Mouse (Mus musculus) layer of hippocampus, adult 18-20 months (tissue): ENCODE results near the gene Sh3d21. TPM values are rescaled to one million over a fixed set of nuclear protein-coding genes. Genes with fewer than 3 reads are reported as not detected.
"Not testable (repeated sequence)": the region's sequence is repeated elsewhere in the genome, so short reads cannot be mapped to it uniquely, and the experiment has no call there.

ENCODE experiments used
- DNase-seq, 2 experiments: peaks; one replicate each; pipeline ENCODE4 v3.0.0; 2022; ENCODE audit warnings: low spot score in 2 of 2
- long read RNA-seq: library from polyadenylated mRNA; stranded (forward); transcript quantifications from one replicate; pipeline ENCODE4 v2.0.0, GENCODE M21; 2021
- total RNA-seq, 2 experiments: library from RNA; stranded (reverse); gene quantifications; 2 replicates each; pipeline ENCODE4 v1.2.3; 2021

The Sh3d21 gene
- total RNA-seq = under 1 TPM; 0.57 to 0.58 TPM
- long read RNA-seq, partial matches to known transcripts = 1 of 1 reads
- long read RNA-seq, other reads (novel, unspliced or antisense) = 0 of 1 reads

DNA sequence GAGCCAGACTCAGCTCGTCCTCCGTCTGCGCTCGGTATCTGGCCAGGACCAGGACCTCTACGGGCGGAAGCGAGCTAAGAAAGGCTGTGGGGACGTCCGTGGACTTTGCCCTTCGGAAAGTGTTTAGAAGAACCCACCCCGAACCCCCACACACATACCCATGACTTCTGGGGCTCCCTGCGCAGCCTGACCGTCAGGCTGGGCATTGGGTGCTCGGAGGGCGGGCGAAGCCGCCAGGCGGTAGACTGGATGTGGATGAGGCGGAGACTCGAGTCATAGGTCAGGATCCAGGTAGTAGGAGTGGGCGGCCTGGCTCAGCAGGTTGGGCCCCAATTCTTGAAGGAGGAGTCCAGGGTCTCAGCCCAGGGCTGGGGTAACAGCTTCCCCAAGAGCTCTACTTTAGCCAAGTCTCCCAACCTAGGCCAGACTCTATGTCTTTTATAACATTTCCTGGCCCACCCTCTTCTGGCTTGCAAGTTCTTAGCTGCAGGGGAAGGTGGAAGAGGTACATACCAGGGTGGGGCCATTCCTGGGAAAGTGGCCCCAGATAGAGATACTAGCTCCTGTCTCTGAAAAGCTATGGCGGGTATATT is at the start of gene Sh3d21:
Gene Sh3d21, minus strand, starts transcription at position 425 of the 593 bp plus-strand sequence.
- DNase-seq = no peak

DNA sequence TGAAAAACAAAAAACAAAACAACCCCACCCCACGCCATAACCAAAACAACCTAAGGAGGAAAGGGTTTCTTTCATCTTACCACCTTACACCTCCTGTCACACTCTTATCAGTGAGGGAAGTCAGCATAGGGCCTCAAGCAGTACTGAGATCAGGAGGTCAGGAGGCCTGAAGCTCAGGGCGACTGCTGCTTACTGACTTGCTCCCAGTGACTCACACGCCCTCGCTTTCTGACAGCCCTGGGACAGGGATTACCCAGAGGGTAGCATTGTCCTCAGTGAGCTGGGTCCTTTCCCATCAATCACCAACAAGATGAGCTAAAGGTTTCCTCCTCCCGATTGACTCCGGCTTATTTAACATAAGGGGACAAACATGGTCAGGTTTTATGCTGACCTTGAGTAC is 43.8 kb upstream of the Sh3d21 start:
- DNase-seq = no peak

DNA sequence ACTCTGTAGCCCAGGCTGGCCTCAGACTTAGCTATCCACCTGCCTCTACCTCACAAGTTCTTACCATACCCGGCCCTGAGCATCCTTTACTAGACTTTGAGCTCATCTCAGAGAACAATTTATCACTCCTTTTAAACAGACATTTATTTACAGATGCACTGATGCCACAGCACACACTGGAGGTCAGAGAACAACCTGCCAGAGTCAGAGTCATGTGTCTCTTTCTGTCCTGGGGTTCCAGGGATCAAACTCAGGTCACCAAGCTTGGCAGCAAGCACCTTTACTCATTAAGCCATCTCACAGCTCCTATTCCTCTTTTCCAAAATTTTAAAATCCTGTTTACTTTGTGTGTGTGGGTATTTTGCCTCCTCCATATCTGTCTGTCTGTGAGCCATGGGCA is 42.1 kb upstream of the Sh3d21 start:
- no peak for DNase-seq

DNA sequence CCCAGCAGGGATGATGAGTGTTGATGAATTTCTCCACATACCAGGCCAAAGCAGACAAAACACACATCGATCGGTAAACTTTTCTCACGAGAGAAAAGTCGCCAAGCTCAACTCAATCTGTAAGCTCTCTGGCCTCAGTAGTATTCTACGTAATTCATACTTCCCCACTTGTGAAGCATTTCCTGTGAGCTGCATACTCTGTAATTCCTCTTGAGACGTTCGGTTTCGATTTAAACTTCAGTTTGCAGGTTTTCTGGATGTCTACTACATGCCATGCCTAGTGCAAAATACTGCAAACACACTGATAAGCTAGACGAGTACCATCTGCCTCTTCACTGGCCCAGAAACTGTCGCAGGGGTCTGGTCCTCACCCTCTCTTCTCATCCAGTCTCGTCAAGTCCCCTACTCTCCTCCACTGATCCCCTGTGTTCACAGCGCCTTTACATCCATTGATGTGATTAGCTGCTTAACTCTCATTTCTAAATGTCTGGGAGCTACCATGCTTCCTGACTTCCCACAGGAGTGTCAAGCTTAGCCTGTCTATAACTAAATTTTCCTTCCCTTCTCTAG is 41.5 kb upstream of the Sh3d21 start:
- DNase-seq = no peak

- no peak for DNase-seq
Observed at GRCm38 (mm10) chr4:126204016-126204415, 40.7 kb upstream of the Sh3d21 start.

- DNase-seq = no peak
Observed at GRCm38 (mm10) chr4:126203336-126203895, 40.1 kb upstream of the Sh3d21 start.

- DNase-seq = peak; percentile 98 to 99
Observed at GRCm38 (mm10) chr4:126202303-126203181, 39.3 kb upstream of the Sh3d21 start, which contains the start of gene Thrap3. Thrap3 (minus strand) TSS chr4:126202760.

GRCm38 (mm10) chr4:126201514-126202302 is 38.4 kb upstream of the Sh3d21 start:
- DNase-seq = peak in 1 of 2 experiments; percentile 22

GRCm38 (mm10) chr4:126200656-126201055 is 37.4 kb upstream of the Sh3d21 start:
- no peak for DNase-seq

- DNase-seq = no peak
Observed at GRCm38 (mm10) chr4:126200036-126200435, 36.7 kb upstream of the Sh3d21 start.

- DNase-seq = no peak
Observed at GRCm38 (mm10) chr4:126199556-126199955, 36.3 kb upstream of the Sh3d21 start.

DNA sequence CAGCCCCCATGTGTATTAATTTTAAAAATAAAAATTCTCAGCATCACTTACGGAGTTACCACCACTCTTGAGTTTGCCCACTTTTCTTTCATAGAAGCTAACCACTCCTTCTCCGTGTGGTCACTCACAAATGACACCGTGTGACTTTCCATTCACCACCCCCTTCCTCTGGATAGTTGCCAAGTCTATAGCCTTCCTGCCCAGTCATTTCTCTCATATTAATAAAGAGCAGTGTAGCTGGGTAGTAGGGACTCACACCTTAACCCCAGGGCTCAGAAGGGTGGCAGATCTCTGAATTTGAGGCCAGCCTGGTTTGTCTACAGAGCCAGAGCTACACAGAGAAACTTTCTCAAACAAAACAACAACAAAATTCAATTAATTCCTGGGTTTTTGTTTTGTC is 34.2 kb upstream of the Sh3d21 start:
- DNase-seq = no peak

- DNase-seq = no peak
Observed at GRCm38 (mm10) chr4:126194916-126195315, 31.6 kb upstream of the Sh3d21 start.

GRCm38 (mm10) chr4:126194216-126194615 is 30.9 kb upstream of the Sh3d21 start:
- DNase-seq = no peak

GRCm38 (mm10) chr4:126190636-126191035 is 27.3 kb upstream of the Sh3d21 start:
- DNase-seq = no peak

GRCm38 (mm10) chr4:126187096-126187495 is 23.8 kb upstream of the Sh3d21 start:
- no peak for DNase-seq

DNA sequence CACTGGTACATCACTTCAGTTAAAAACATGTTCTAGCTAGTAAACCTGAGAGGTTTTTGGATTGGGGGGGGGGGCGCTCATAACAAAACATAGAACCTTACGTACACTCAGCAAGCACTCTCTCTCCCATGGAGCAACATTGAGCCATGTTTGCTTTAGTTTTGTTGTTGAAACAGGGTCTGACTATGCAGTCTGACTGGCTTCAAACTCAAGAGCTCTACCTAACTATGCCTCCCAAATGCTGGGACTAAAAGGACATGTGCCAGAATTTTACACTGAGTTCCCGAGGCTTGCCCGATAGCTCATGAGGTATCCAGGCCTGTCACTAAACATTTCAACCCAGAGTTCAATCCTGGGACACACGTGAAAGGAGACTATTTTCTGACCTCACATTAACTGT is 19.7 kb upstream of the Sh3d21 start:
- no peak for DNase-seq

DNA sequence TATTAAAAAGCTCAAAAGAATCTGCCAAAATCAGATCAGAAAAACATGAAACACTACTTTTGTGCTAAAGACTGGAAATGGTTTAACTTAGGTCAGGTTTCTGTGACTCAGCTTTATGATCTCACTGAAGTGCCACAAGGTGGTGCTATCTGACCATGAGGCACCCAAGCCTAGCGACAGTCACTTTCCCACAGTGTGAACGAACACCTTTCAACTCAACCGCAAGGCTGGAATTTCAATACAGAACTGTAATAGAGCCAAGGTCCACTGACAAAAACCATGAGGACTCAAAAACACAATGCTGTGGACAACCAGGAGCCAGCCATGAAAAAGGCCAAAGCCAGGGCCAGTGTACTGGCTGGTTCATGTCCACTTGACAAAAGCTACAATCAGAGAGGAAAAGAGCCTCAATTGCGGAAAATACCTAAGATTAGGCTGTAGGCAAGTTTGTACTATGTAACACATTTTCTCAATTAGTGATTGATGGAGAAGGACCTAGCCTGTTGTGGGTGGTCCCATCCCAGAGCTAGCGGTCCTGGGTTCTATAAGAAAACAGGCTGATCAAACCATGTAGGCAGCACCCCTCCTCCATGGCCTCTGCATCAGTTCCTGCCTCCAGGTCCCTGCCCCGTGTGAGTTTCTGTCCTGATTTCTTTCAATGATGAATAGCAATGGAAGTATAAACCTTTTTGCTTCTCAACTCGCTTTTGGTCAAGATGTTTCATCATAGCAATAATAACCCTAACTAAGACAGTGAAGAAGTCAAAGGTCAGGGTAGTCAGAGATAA is 18.1 kb upstream of the Sh3d21 start:
- DNase-seq = peak in 1 of 2 experiments; percentile 59

DNA sequence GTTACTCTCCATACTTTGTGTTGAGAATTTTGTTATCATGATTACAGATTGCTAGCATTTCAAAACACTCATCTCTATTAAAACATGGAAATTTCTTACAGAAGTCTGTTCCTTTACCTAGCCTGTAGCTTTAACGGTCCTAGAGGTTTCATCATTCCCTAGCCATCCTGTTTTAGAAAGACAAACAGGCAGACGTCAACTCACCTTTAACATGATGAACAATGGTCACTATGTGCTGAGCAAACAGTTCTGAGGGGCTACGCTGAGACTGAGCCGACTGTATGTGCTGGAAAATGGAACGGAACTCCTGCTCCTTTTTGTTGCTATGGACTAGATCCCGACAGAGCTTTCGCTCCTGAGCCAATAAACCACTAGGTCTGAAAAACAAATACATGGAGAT is 12.7 kb upstream of the Sh3d21 start:
- not testable (repeated sequence) for DNase-seq

GRCm38 (mm10) chr4:126173800-126174199 is 10.5 kb upstream of the Sh3d21 start:
- DNase-seq = no peak
